Mouse (Mus musculus) liver, embryonic 13.5 days (tissue): ENCODE results near the gene Krt10. TPM values are rescaled to one million over a fixed set of nuclear protein-coding genes. Genes with fewer than 3 reads are reported as not detected.

Experiments used
- ATAC-seq: fragments of 200-750 bp; cut with Nextera tagmentation; 2 replicates; pipeline ENCODE4 v1.8.0; 2017; ENCODE audit warnings: low read depth, mild to moderate bottlenecking, moderate number of reproducible peaks, moderate library complexity
- DNase-seq: peaks from one replicate; pipeline ENCODE4 v3.0.0; 2022
- H3K27ac ChIP-seq: fragments of 300-500 bp; sonication (generic); 2 replicates; pipeline ENCODE4 v1.5.1; 2015; ENCODE audit warnings: moderate library complexity, mild to moderate bottlenecking, inconsistent platforms
- H3K27me3 ChIP-seq: fragments of 300-500 bp; sonication (generic); 2 replicates; pipeline ENCODE4 v1.6.1; 2015; ENCODE audit warnings: mild to moderate bottlenecking, inconsistent platforms
- H3K36me3 ChIP-seq: fragments of 300-500 bp; sonication (generic); 2 replicates; pipeline ENCODE4 v1.6.1; 2015; ENCODE audit warnings: mild to moderate bottlenecking, inconsistent platforms
- H3K4me1 ChIP-seq: fragments of 300-500 bp; sonication (generic); replicated peaks from 2 replicates; pipeline ENCODE4 v1.6.1; 2015; ENCODE audit warnings: inconsistent platforms
- H3K4me2 ChIP-seq: fragments of 300-500 bp; sonication (generic); 2 replicates; pipeline ENCODE4 v1.6.1; 2015; ENCODE audit warnings: inconsistent platforms, mild to moderate bottlenecking, moderate library complexity
- H3K4me3 ChIP-seq: fragments of 300-500 bp; sonication (generic); replicated peaks from 2 replicates; pipeline ENCODE4 v1.5.1; 2015; ENCODE audit warnings: mild to moderate bottlenecking, inconsistent platforms
- H3K9ac ChIP-seq: fragments of 300-500 bp; sonication (generic); 2 replicates; pipeline ENCODE4 v1.6.1; 2015; ENCODE audit warnings: mild to moderate bottlenecking, inconsistent platforms
- H3K9me3 ChIP-seq: fragments of 300-500 bp; sonication (generic); replicated peaks from 2 replicates; pipeline ENCODE4 v1.6.1; 2016; ENCODE audit warnings: inconsistent platforms
- WGBS: fragments of 180-500 bp; shearing (Covaris S2); methylation state at CpG from one replicate; pipeline ENCODE4 v1.1.7; 2015; ENCODE audit not compliant: insufficient replicate concordance; 5-methylcytosine and 5-hydroxymethylcytosine counted together
- polyA plus RNA-seq: library from polyadenylated mRNA; unstranded; fragments of >200 nt; fragmentation: Nextera tagmentation; extraction: Ambion mirVana; gene quantifications from 2 replicates; pipeline ENCODE4 v1.2.1, GENCODE M21; 2015

Krt10 gene
- polyA plus RNA-seq, 1 experiment from 2014 or later = 4.2 TPM

DNA sequence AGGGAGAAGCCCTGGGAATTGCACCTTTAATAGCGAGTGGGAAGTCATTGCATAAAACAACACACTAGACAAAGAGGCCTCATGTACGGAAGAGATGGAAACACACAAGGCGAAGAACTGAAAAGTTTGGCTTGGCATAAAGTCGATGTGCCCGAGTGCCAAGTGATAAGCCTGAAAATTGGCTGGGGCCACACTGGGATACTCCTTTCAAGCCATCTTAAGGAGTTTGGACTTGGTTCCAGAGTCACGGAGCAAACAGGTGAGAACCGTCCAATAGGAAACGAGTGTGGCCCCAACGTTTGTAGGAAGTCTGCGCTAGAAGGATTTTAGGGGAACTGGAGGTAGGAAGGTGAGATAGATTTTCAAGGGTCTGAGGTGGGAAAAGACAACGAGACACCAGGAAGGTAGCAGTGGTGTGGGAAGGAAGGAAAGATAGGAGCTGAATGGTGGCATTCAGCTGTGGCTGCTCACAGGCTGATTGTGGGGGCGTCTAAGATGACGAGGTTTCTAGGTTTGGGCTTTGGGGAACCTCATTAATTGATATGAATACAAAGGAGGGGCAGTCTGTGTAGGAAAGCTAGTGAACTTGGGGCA is 10.9 kb upstream of the Krt10 start:
- Histone ChIP-seq H3K36me3 (no peaks in the 10 kb centered on the region), H3K27ac (no peak overlapping the region), H3K9ac (no peak overlapping the region), H3K27me3 (no peaks in the 10 kb centered on the region), H3K9me3 (no peaks in the 10 kb centered on the region), H3K4me1 (no peaks in the 10 kb centered on the region), H3K4me3 (no peak overlapping the region), H3K4me2 (no peak overlapping the region)
- 69% methylated on average over 13 of the region's 13 CpGs for WGBS
- ATAC-seq (no peak), DNase-seq (no peak)

DNA sequence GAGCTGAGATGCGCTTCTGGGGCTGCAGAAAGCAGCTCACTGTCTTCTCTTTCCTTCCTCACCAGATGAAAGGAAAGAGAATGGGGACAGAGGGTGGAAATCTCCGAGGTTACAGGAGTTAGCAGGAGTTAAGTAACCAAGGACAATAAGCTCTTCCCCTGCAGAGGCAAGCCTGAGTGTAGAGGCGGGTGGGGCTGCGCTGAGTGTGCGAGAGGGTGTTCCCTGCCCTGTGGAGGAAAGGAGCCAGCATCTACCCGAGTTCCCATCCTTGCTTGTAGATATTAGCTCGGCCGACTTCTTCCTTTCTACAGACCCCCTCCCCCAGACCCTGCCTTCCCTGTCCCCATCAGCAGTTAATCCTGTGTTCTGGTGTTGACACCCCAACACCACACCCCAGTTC is 9.7 kb upstream of the Krt10 start:
- no peaks in the 10 kb centered on the region for H3K9me3 ChIP-seq
- H3K36me3 ChIP-seq = no peaks in the 10 kb centered on the region
- H3K4me3 ChIP-seq = no peak overlapping the region
- no peak overlapping the region for H3K4me2 ChIP-seq
- DNase-seq = no peak
- no peak overlapping the region for H3K27ac ChIP-seq
- 39% methylated on average over 8 of the region's 8 CpGs for WGBS
- H3K4me1 ChIP-seq = no peaks in the 10 kb centered on the region
- no peak overlapping the region for H3K9ac ChIP-seq
- ATAC-seq = no peak
- no peaks in the 10 kb centered on the region for H3K27me3 ChIP-seq

DNA sequence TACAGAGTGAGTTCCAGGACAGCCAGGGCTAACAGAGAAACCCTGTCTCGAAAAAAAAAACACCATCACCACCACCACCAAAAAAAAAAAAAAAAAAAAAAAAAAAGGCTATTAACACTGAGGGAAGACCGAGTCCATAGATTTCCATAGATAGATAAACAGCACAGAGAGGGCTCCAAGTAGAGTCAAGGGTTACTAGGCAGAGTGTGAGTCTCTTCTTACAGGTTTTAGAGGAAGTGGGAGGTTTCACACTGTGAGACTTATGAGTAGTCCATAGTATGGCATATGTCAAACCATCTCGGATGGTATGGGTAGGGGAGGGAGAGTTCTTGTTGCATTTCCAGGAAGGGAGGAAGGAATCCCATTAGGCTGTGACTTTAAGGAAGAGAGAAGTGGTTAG is 8.9 kb upstream of the Krt10 start:
- ATAC-seq (no peak), DNase-seq (no peak)
- H3K27me3 ChIP-seq = no peaks in the 10 kb centered on the region
- H3K9ac ChIP-seq = no peak overlapping the region
- no peaks in the 10 kb centered on the region for H3K36me3 ChIP-seq
- no peak overlapping the region for H3K4me3 ChIP-seq
- no peak overlapping the region for H3K27ac ChIP-seq
- no peaks in the 10 kb centered on the region for H3K9me3 ChIP-seq
- no peak overlapping the region for H3K4me2 ChIP-seq
- WGBS = 50% methylated on average over 3 of the region's 3 CpGs
- no peaks in the 10 kb centered on the region for H3K4me1 ChIP-seq

DNA sequence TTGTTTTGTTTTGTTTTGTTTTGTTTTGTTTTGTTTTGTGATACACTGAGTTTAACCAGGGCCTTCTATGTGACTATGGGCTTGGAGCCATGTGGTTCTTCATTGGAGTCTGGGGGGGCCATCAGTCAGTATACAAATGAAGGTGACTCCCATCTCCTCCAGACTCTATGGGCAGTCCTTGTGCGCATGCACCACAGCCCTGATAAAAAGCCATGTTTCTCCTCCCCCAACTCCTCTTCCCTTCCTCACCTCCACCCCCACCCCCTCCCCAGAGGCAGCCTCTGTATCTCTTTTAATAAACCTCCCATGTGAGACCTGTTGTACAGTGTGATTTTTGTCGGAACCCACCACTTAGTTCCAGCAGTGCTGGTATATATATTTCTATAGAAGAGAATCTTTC is 7.5 kb upstream of the Krt10 start:
- Histone ChIP-seq H3K27ac (no peak overlapping the region), H3K4me1 (no peaks in the 10 kb centered on the region), H3K27me3 (no peaks in the 10 kb centered on the region), H3K36me3 (no peaks in the 10 kb centered on the region), H3K9ac (no peak overlapping the region), H3K4me2 (no peak overlapping the region), H3K4me3 (no peak overlapping the region), H3K9me3 (no peaks in the 10 kb centered on the region)
- no peak for ATAC-seq
- WGBS = 70% methylated on average over 2 of the region's 2 CpGs
- no peak for DNase-seq

DNA sequence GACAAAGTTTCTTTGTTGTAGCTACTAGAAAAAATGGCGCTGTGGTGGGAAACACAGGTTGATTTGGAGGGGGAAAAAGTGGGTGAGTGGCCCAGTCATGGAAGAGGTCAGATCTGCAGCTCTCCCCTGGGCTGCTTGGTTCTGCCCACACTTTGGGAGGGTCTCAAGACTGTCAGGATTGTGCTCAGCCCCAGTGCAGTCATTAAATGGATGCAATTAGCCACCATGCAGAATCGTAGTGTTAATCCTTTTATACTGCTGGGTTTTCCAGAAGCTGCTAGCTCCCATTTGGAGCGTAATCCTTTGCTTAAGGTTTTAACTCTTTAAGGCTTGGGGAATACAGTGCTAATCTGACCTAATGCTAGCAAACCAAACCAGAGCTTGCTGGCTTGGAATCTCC is 6.9 kb upstream of the Krt10 start:
- Histone ChIP-seq H3K27ac (no peak overlapping the region), H3K36me3 (no peaks in the 10 kb centered on the region), H3K9me3 (no peaks in the 10 kb centered on the region), H3K4me1 (no peaks in the 10 kb centered on the region), H3K4me2 (no peak overlapping the region), H3K27me3 (0 out of 2 replicates have a peak, but pooled peaks cover under 1% of the 10 kb centered on the region), H3K4me3 (no peak overlapping the region), H3K9ac (no peak overlapping the region)
- 48% methylated on average over 3 of the region's 3 CpGs for WGBS
- ATAC-seq (no peak), DNase-seq (no peak)

DNA sequence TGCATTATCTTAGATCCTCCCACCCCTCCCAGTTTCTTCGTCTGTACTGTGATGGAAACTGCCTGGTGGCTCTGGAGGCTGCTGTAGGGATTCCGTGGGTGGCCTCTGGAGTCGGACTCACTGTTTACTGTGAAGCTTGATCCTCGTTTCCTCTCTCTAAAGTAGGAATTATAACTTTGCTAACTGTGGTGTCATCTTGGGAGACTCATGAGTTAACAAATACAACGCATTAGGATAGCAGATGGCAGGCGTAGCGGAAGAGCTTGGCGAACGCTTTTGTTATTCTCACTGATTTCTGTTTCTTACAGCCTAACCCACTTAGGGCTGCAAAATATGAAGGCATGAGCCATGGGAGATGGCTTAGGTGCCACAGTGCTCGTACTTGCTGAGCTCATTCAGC is 3.3 kb upstream of the Krt10 start:
- Histone ChIP-seq H3K4me2 (no peak overlapping the region), H3K36me3 (no peaks in the 10 kb centered on the region), H3K4me1 (no peaks in the 10 kb centered on the region), H3K9ac (no peak overlapping the region), H3K4me3 (no peak overlapping the region), H3K27me3 (peaks cover 8% of the 10 kb centered on the region; the same call in 1 of the 2 replicates), H3K27ac (no peak overlapping the region), H3K9me3 (no peaks in the 10 kb centered on the region)
- ATAC-seq (no peak), DNase-seq (no peak)
- 68% methylated on average over 10 of the region's 10 CpGs for WGBS

DNA sequence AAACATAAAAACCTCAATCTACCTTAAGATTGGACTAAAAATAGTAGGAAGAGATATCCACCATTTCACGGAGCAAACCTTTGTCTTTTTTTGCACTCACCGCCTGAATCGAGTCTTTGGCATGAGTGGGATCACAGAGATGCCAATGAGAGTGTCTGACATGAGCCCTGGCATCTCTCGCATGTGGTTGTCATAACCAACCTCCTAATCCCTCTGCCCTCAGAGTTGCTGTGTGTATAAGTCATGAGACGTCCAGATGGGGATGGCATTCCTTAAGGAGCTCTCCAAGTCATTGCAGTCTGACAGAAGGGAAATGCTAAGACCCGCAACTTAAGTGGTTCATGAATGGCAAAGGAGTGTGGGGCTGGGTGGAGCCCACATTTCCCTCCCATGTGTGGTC is 2.2 kb upstream of the Krt10 start:
- Histone ChIP-seq H3K4me1 (peaks cover 5% of the 10 kb centered on the region), H3K36me3 (no peaks in the 10 kb centered on the region), H3K27ac (no peak overlapping the region), H3K9me3 (no peaks in the 10 kb centered on the region), H3K4me3 (no peak overlapping the region), H3K9ac (no peak overlapping the region), H3K4me2 (no peak overlapping the region), H3K27me3 (peaks cover 8% of the 10 kb centered on the region; the same call in 1 of the 2 replicates)
- 58% methylated on average over 6 of the region's 6 CpGs for WGBS
- ATAC-seq (no peak), DNase-seq (no peak)

DNA sequence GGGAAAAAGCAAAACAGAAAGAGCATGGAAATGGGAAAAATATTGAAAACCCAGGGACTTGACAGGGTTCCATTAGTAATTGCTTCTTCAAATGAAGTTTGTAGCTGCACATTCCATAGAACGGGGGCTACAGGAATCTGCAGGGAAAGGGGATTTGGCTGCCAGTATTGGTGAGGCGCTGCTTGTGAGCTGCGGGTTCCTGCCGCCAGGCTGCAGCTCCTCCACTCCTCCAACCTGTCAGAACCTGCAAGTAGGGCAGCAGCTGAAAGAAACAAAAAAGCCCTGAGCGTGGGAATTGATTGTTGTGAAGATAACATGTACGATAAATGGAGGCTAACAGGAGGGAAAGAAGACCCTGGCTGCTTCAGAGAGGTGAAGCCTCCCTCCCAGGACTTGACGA is 1.7 kb upstream of the Krt10 start:
- H3K27me3 ChIP-seq = peaks cover 8% of the 10 kb centered on the region; the same call in 1 of the 2 replicates
- peaks cover 6% of the 10 kb centered on the region for H3K4me1 ChIP-seq
- no peaks in the 10 kb centered on the region for H3K36me3 ChIP-seq
- H3K4me2 ChIP-seq = no peak overlapping the region
- ATAC-seq (no peak), DNase-seq (no peak)
- H3K27ac ChIP-seq = no peak overlapping the region
- H3K9ac ChIP-seq = no peak overlapping the region
- no peak overlapping the region for H3K4me3 ChIP-seq
- H3K9me3 ChIP-seq = no peaks in the 10 kb centered on the region
- WGBS = 58% methylated on average over 7 of the region's 7 CpGs

DNA sequence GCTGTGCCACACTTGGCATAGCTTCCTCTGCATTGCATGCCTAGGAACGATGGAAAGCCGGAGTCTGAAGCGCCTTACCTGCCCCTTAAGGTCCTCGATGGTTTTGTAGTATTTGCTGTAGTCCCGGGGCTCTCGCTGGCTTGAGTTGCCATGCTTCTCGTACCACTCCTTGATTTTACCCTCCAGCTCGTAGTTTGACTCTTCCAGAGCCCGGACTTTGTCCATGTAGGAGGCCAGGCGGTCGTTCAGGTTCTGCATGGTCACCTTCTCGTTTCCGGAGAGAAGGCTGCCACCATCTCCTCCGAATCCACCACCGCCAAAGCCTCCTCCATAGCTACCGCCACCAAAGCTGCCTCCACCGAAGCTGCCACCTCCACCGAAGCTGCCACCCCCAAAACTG is 503 bp downstream of the Krt10 start:
- Histone ChIP-seq H3K36me3 (no peaks in the 10 kb centered on the region), H3K4me1 (peaks cover 6% of the 10 kb centered on the region), H3K9me3 (no peaks in the 10 kb centered on the region), H3K4me2 (no peak overlapping the region), H3K9ac (no peak overlapping the region), H3K4me3 (no peak overlapping the region), H3K27ac (no peak overlapping the region), H3K27me3 (peaks cover 13% of the 10 kb centered on the region)
- DNase-seq (no peak), ATAC-seq (no peak)
- WGBS = 80% methylated on average over 18 of the region's 18 CpGs

DNA sequence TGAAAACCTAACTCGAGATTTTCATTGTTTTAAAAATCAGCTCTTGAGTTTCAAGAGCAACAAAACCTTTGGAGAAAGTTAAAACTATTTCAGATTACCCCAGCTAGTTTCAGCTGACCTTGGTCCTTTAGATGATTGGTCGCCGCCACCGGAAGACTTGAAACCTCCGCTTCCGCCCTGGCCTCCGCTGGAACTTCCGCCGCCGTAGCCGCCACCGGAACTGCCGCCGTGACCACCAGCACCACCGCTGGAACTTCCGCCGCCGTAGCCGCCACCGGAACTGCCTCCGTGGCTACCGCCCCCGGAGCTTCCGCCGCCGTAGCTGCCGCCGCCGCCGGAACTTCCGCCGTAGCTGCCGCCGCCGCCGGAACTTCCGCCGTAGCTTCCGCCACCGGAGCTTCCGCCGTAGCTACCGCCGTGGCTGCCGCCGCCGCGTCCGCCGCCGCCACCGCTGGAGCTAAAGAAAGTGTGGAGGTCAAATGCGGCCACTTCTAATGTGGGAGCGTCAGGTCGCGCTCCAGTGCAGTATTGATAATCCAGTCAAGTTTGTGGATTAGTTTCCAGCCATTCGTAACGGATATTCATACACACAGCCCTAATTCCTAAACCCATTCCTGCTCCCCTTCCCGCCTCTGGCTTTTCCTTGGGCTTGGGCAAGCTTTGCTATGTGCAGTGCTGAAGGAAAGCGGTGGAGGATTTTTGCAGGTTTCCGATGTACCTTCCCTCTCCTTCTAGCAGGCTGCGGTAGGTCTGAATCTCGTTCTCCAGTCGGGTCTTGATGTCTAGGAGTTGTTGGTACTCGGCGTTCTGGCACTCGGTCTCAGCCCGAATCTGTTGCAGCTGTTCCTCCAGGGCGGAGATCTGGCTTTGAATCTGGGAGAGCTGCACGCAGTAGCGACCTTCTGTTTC is 3.1 kb downstream of the Krt10 start:
- WGBS = 5% methylated on average over 71 of the region's 71 CpGs
- H3K4me1 ChIP-seq = peaks cover 6% of the 10 kb centered on the region

DNA sequence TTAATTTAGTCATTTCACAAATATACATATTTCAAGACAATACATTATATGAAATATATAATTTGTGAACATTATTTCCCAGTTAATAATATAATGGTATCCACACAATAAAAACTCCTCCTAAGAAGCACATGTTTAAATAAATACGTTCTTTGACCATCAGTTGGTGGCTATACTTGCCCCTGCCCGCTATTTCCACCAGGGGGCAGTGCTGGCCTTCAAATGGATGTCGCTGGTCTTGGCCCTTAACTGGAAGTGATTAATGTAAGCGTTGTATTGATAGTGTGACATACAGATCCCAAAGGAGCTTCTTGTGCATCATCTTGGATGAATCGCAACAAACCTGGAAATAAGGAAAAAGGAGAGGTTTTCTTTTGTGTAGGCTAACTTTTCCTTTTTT is 9.6 kb downstream of the Krt10 start:
- Histone ChIP-seq H3K36me3 (no peaks in the 10 kb centered on the region), H3K4me1 (no peaks in the 10 kb centered on the region), H3K27me3 (peaks cover 7% of the 10 kb centered on the region; the same call in 1 of the 2 replicates), H3K9me3 (no peaks in the 10 kb centered on the region), H3K9ac (no peak overlapping the region), H3K4me3 (no peak overlapping the region), H3K4me2 (no peak overlapping the region), H3K27ac (no peak overlapping the region)
- 16% methylated on average over 5 of the region's 5 CpGs for WGBS
- DNase-seq (peak; percentile 24), ATAC-seq (no peak)

More for the DNA sequence above, 3.1 kb downstream of the Krt10 start:
- DNase-seq = peak; percentile 61
- peak overlapping the region; percentile 84 for H3K27ac ChIP-seq
- H3K9ac ChIP-seq = peak overlapping the region; percentile 59
- ATAC-seq = peak; percentile 83
- no peaks in the 10 kb centered on the region for H3K36me3 ChIP-seq
- H3K9me3 ChIP-seq = no peaks in the 10 kb centered on the region
- H3K4me2 ChIP-seq = peak overlapping the region; percentile 70
- H3K4me3 ChIP-seq = peak overlapping the region; percentile 62
- H3K27me3 ChIP-seq = peaks cover 16% of the 10 kb centered on the region

DNA sequence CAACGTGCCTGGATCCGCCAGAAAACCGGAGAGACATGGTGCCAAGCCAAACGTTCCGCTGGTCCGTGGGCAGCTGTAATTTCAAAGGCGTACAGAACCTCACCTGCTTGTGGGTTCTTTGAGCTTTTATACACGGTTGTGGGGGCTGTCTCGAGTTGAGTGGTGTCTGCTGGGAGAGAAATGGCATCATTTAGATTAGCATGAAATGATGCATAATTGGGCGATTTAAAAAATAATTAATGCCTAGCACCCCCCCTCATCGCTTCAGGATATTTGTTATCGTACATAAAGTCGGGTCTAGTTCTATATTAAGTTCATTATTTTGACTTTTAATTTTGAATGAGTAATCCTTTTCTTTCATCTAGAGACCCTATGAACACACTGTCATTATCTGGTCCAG is 14.4 kb downstream of the Krt10 start, which contains the start of gene Krt28:
TSS of gene Krt28 (minus strand) at position 101 of the 400 bp plus-strand sequence.
- Histone ChIP-seq H3K9me3 (no peaks in the 10 kb centered on the region), H3K4me3 (no peak within 1 kb of the TSS), H3K27ac (no peak within 1 kb of the TSS), H3K9ac (no peak within 1 kb of the TSS), H3K4me2 (no peak within 1 kb of the TSS), H3K27me3 (no peaks in the 10 kb centered on the region), H3K36me3 (no peaks in the 10 kb centered on the region), H3K4me1 (no peaks in the 10 kb centered on the region)
- ATAC-seq (no peak), DNase-seq (no peak)
- 70% methylated on average over 13 of the region's 13 CpGs for WGBS
